Mouse (Mus musculus): ENCODE results near the gene Slc7a5. TPM values are rescaled to one million over a fixed set of nuclear protein-coding genes. Genes with fewer than 3 reads are reported as not detected.

Slc7a5 gene
- total RNA-seq, 2 experiments from 2014 or later: 21.9 to 22.4 TPM

Other genes starting within 250 kb of the Slc7a5 start
- gene Jph3, start 178.1 kb downstream of the Slc7a5 start, total RNA-seq (2021): under 1 TPM; 0.12 to 0.16 TPM
- 10 to 100 TPM; 17.5 to 19.0 TPM for gene Klhdc4, start 78.1 kb downstream of the Slc7a5 start, total RNA-seq (2021)
- gene Car5a, start 37.2 kb upstream of the Slc7a5 start, total RNA-seq (2021): under 1 TPM in 1 of 2 experiments, not detected in 1; 0.44 TPM
- 10 to 100 TPM; 15.6 to 17.4 TPM for gene Banp, start 42.1 kb upstream of the Slc7a5 start, total RNA-seq (2021)

All from gastrocnemius, postnatal 4 days (tissue).